Mouse (Mus musculus) liver, embryonic 16.5 days (tissue): ENCODE data around the gene Cwc25. TPM values are rescaled to one million over a fixed set of nuclear protein-coding genes. Genes with fewer than 3 reads are reported as not detected.
"Not testable (repeated sequence)": the region's sequence is repeated elsewhere in the genome, so short reads cannot be mapped to it uniquely, and the experiment has no call there.

ENCODE experiments used
- ATAC-seq: fragments of 200-750 bp; cut with Nextera tagmentation; 2 replicates; pipeline ENCODE4 v1.8.0; 2017; ENCODE audit warnings: low read depth, mild to moderate bottlenecking, moderate number of reproducible peaks, moderate library complexity
- H3K27ac ChIP-seq: fragments of 300-500 bp; sonication (generic); 2 replicates; pipeline ENCODE4 v1.5.1; 2014; ENCODE audit warnings: mild to moderate bottlenecking, low read length
- H3K27me3 ChIP-seq: fragments of 300-500 bp; sonication (generic); 2 replicates; pipeline ENCODE4 v1.6.1; 2014; ENCODE audit warnings: low read depth, low read length, mixed read lengths; ENCODE audit not compliant: control insufficient read depth, insufficient read depth
- H3K36me3 ChIP-seq: fragments of 300-500 bp; sonication (generic); 2 replicates; pipeline ENCODE4 v1.6.1; 2014; ENCODE audit warnings: mild to moderate bottlenecking; ENCODE audit not compliant: control insufficient read depth, insufficient read depth
- H3K4me1 ChIP-seq: fragments of 300-500 bp; sonication (generic); 2 replicates; pipeline ENCODE4 v1.6.1; 2014; ENCODE audit warnings: low read depth, low read length, mixed read lengths; ENCODE audit not compliant: control insufficient read depth
- H3K4me2 ChIP-seq: fragments of 300-500 bp; sonication (generic); 2 replicates; pipeline ENCODE4 v1.6.1; 2014; ENCODE audit warnings: low read depth, low read length, mixed read lengths
- H3K4me3 ChIP-seq: fragments of 300-500 bp; sonication (generic); 2 replicates; pipeline ENCODE4 v1.5.1; 2014; ENCODE audit warnings: low read depth, mild to moderate bottlenecking, low read length
- H3K9ac ChIP-seq: fragments of 300-500 bp; sonication (generic); 2 replicates; pipeline ENCODE4 v1.6.1; 2014; ENCODE audit warnings: low read depth, low read length
- H3K9me3 ChIP-seq: fragments of 300-500 bp; sonication (generic); replicated peaks from 2 replicates; pipeline ENCODE4 v1.6.1; 2016; ENCODE audit warnings: low read length; ENCODE audit not compliant: control insufficient read depth
- WGBS: fragments of 180-500 bp; shearing (Covaris S2); extraction: QIAGEN DNeasy Blood & Tissue Kit; methylation state at CpG from one replicate; pipeline ENCODE4 v1.1.7; 2014; ENCODE audit not compliant: insufficient replicate concordance; 5-methylcytosine and 5-hydroxymethylcytosine counted together
- polyA plus RNA-seq: library from polyadenylated mRNA; unstranded; fragments of >200 nt; fragmentation: Nextera tagmentation; extraction: Ambion mirVana; gene quantifications from 2 replicates; pipeline ENCODE4 v1.2.1, GENCODE M21; 2015

Gene Cwc25
- polyA plus RNA-seq, 1 experiment from 2014 or later: 5.4 TPM

DNA sequence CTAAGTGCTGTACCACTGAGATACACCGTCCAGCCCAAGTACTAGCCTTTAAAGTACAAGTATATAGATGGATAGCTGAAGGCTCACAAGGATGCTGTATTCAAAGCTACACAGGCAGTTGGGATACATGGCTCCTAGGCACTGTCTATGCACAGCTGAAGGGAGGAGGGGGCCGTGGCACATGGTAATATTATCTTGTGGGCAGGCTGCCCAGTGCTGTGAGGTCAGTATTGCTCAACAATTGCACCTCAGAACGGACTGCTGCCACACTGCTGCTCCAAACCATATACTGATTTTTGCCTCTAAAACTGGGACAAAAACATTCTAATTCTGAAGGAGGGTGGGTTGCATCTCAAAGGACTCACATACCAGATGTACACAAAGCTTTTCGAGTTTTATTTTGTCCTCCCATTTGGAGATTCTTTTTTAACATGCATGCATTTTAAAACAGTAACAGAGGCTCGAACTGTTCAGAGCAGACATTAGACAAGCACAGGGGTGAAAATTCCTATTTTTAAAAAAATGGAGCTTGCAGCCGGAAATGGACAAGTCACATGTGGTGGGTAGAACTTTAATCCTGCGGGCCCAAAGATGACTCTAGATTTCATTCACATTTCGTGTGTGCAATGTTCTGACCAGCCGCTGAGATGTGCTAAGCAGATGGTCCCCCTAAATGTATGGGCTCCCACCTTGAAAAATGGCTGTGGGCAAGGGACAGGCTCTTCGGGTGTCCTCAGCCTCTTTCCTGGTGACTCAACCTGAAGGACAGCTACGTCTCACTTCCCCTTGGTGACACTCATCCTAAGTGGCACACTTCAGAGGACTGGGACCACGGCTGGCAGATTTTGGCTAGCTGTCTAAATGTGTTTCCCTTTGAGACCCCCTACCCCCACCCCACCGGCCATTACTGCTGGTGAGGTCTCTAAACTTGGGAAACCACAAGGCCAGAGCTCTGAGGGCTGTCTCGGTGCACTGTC, 51.3 kb downstream of the Cwc25 start:
- no peak overlapping the region for H3K27ac ChIP-seq
- H3K4me2 ChIP-seq: no peak overlapping the region
- no peaks in the 10 kb centered on the region for H3K27me3 ChIP-seq
- 73% methylated on average over 14 of the region's 14 CpGs for WGBS
- H3K9ac ChIP-seq: no peak overlapping the region
- ATAC-seq: peak; percentile 64
- no peaks in the 10 kb centered on the region; the same call in 1 of the 2 replicates for H3K4me1 ChIP-seq
- no peak overlapping the region for H3K4me3 ChIP-seq
- H3K9me3 ChIP-seq: no peaks in the 10 kb centered on the region
- H3K36me3 ChIP-seq: peaks cover 7% of the 10 kb centered on the region; the same call in 1 of the 2 replicates

DNA sequence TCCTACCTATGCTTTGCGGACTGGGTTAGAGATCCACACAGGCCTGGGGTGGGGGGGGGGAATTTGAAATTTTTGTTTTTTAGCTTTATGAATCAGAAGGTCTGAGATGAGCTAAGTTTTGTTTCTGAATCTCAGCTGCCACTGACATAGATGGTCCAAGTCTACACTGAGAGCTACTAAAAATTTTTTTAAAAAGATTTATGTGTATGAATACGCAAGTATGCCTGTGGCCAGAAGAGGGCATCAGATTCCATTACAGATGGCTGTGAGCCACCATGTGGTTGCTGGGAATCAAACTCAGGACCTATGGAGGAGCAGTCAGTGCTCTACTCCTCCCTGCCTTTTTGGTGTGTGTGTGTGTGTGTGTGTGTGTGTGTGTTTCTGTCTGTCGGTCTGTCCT, 52.0 kb downstream of the Cwc25 start:
- ATAC-seq: no peak
- H3K27me3 ChIP-seq: no peaks in the 10 kb centered on the region
- no peak overlapping the region for H3K27ac ChIP-seq
- no peak overlapping the region for H3K4me3 ChIP-seq
- no peak overlapping the region for H3K4me2 ChIP-seq
- WGBS: 94% methylated on average over 3 of the region's 3 CpGs
- no peak overlapping the region for H3K9ac ChIP-seq
- H3K36me3 ChIP-seq: peaks cover 5% of the 10 kb centered on the region; the same call in 1 of the 2 replicates
- H3K9me3 ChIP-seq: no peaks in the 10 kb centered on the region
- H3K4me1 ChIP-seq: no peaks in the 10 kb centered on the region; the same call in 1 of the 2 replicates

DNA sequence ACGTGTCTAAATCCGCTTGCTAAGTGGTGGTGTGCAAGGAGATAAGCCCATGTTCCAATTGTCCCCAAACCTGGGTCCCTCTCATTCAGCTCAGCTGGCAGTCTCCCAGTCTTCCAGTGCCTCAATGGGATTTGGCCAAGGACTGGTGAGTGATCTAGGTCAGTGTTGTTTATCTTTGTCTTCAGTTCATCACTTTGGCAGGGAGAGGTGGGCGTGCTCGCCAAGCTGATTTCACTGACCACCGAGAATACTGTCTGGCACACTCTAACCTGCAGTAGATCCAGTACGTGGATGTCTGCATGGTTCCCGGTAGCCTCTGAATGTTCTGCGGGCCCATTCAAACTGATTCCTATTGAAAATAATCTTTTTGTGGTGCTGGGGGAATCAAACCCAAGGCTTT, 52.5 kb downstream of the Cwc25 start:
- 72% methylated on average over 8 of the region's 8 CpGs for WGBS
- ATAC-seq: no peak
- H3K9ac ChIP-seq: no peak overlapping the region
- no peak overlapping the region for H3K27ac ChIP-seq
- no peaks in the 10 kb centered on the region for H3K27me3 ChIP-seq
- H3K36me3 ChIP-seq: peaks cover 4% of the 10 kb centered on the region; the same call in 1 of the 2 replicates
- H3K4me1 ChIP-seq: no peaks in the 10 kb centered on the region; the same call in 1 of the 2 replicates
- no peak overlapping the region for H3K4me2 ChIP-seq
- H3K9me3 ChIP-seq: no peaks in the 10 kb centered on the region
- H3K4me3 ChIP-seq: no peak overlapping the region

DNA sequence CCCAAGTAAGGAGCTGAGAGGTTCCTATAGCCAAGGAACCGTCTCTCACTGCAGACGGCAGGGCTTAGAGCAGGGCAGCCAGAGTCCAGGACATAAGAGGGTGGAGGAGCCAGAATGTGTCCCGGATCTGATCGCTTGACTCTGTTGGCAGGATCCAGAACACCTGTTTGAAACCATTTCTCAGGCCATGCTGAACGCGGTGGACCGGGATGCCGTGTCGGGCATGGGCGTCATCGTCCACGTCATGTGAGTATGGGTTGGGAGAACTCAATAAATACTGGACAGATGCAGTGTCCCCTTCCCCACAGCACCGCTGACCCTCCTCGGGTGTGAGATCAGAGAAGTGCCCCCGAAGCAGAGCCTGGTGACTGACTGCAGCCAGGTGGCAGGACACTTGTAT, 54.1 kb downstream of the Cwc25 start:
- no peak overlapping the region for H3K9ac ChIP-seq
- H3K4me1 ChIP-seq: no peaks in the 10 kb centered on the region; the same call in 1 of the 2 replicates
- ATAC-seq: no peak
- H3K4me2 ChIP-seq: no peak overlapping the region
- 91% methylated on average over 15 of the region's 15 CpGs for WGBS
- no peaks in the 10 kb centered on the region for H3K9me3 ChIP-seq
- peaks cover 12% of the 10 kb centered on the region for H3K36me3 ChIP-seq
- H3K27me3 ChIP-seq: no peaks in the 10 kb centered on the region
- no peak overlapping the region for H3K4me3 ChIP-seq
- H3K27ac ChIP-seq: no peak overlapping the region

DNA sequence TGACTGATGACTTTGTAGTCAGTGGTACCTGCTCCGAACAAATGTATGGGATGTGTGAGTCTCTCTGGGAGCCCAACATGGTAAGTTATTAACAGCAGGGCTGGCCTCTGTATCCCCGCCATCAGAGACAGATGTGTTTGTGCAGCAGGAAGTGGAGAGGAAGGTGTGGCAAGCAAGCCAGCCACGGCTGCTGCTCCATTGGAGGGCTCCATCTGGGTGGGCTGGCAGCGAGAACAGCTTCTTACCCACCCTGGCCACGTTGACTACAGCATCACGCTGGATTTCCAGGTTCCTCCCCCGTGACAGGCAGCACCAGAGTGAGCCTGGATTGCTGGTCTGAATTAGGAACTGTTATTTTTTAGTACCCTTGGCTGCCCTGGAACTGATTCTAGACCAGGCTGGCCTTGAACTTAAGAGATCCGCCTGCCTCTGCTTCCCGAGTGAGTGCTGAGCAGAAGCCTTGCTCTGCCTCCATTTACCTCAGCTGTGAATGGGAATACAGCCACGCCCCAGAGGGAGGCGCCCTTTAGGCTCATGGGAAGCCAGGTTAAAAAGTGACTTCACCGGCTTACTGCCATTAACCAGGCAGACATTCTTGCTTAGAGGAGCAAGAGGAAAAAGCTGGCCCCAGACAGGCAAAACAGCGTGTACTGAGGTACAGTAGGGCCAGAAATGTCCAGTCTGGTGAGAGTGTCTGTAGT, 55.0 kb downstream of the Cwc25 start:
- Histone ChIP-seq H3K4me1 (no peaks in the 10 kb centered on the region; the same call in 1 of the 2 replicates), H3K9me3 (no peaks in the 10 kb centered on the region), H3K9ac (no peak overlapping the region), H3K36me3 (peaks cover 18% of the 10 kb centered on the region), H3K27ac (no peak overlapping the region), H3K27me3 (no peaks in the 10 kb centered on the region), H3K4me2 (no peak overlapping the region), H3K4me3 (no peak overlapping the region)
- no peak for ATAC-seq
- 61% methylated on average over 13 of the region's 13 CpGs for WGBS

DNA sequence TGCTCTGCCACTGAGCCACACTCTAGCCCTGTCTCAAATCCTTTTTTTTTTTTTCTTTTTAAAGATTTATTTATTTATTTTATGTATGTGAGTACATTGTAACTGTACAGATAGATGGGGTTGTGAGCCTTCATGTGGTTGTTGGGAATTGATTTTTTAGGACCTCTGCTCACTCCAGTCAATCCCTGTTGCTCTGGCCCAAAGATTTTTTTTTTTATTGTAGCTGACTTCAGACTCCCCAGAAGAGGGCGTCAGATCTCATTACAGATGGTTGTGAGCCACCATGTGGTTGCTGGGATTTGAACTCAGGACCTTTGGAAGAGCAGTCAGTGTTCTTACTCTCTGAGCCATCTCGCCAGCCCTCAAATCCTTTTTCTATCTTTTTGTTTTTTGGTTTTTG, 56.3 kb downstream of the Cwc25 start:
- not testable (repeated sequence) for H3K4me2 ChIP-seq, H3K4me3 ChIP-seq, H3K9me3 ChIP-seq, H3K27ac ChIP-seq, ATAC-seq, H3K4me1 ChIP-seq, H3K9ac ChIP-seq, H3K27me3 ChIP-seq
- H3K36me3 ChIP-seq: peaks cover 18% of the 10 kb centered on the region
- 71% methylated on average over 2 of the region's 2 CpGs for WGBS

DNA sequence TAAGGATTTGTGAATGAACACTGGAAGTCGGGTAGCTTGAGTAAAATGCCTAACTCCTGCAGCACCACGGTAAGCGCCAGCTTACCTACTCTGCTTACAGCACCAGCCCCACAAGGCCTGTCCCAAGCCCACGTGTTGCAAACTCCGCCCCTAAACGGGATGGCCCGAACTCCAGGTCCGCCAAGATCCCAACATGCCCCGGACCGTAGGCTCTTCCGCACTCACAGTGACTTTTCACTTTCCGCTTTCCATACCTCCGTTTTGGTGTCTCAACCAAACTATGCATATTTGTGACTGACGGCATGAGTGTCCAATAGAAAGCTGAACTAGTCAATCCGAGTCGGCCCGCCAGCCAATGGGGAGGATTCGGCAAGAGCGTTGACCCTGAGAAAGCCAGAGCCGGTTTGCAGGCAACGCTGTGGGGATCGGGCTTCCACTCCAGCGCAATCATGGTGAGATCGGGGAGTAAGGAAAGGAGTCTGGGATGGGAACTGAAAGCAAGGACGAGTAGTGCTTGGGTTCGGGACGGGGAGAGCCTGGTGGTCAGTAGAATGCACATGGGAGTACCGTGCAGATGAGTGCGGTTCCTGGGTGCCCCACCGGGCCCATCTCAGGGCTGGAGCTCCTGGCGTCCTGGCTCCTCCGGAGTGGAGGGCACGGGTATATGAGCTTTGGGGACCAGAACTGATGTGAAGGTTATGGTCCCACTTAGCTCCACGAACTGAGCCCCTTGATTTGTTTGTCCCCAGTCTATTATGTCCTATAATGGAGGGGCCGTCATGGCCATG, 63.1 kb downstream of the Cwc25 start, which contains the start of gene Psmb3:
TSS of gene Psmb3 (plus strand) at position 361 of the 788 bp plus-strand sequence.
- Histone ChIP-seq H3K36me3 (peaks cover 14% of the 10 kb centered on the region), H3K9me3 (no peaks in the 10 kb centered on the region), H3K9ac (peak within 1 kb of the TSS; percentile 79), H3K27me3 (peaks cover 40% of the 10 kb centered on the region), H3K4me1 (peaks cover 17% of the 10 kb centered on the region), H3K27ac (peak within 1 kb of the TSS; percentile 67), H3K4me3 (peak within 1 kb of the TSS; percentile 87), H3K4me2 (peak within 1 kb of the TSS; percentile 70)
- ATAC-seq: peak; percentile 90
- 0% methylated on average over 35 of the region's 35 CpGs for WGBS

DNA sequence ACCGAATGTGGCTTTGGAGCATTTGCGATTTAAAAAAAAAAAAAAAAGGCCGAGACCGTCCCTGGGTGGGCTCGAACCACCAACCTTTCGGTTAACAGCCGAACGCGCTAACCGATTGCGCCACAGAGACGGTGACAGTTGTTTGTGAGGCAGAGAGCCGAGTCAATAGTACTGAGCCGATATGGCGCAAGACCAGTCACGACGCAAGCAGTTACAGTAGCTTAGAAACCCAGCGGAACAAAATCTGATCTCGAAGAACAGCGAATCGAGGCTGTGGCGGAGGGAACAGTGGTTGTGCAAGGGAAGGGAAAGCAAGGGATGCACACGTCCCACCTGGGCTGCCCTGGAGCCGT, 64.0 kb downstream of the Cwc25 start:
- peaks cover 7% of the 10 kb centered on the region for H3K36me3 ChIP-seq
- peaks cover 46% of the 10 kb centered on the region for H3K27me3 ChIP-seq
- peak overlapping the region; percentile 67 for H3K27ac ChIP-seq
- H3K9ac ChIP-seq: peak overlapping the region; percentile 43
- peak overlapping the region; percentile 87 for H3K4me3 ChIP-seq
- no peaks in the 10 kb centered on the region for H3K9me3 ChIP-seq
- peak overlapping the region; percentile 70 for H3K4me2 ChIP-seq
- peak; percentile 4; the same call in 1 of the 2 replicates for ATAC-seq
- WGBS: 0% methylated on average over 24 of the region's 24 CpGs
- peaks cover 17% of the 10 kb centered on the region for H3K4me1 ChIP-seq
